Mouse (Mus musculus) heart, adult 2 months (tissue): ENCODE results near the gene Nrp2. TPM values are rescaled to one million over a fixed set of nuclear protein-coding genes. Genes with fewer than 3 reads are reported as not detected.
A peak's percentile ranks its signal among the peaks of the same experiment; 100 is the strongest.

Source experiments
- DNase-seq, 2 experiments: peaks; one replicate each; pipeline ENCODE4 v3.0.0; 2021
- H3K27ac ChIP-seq: fragments of 200-600 bp; 2 replicates; pipeline ENCODE4 v1.8.1; 2022
- H3K27me3 ChIP-seq: fragments of 200-500 bp; 2 replicates; pipeline ENCODE4 v1.6.1; 2012; ENCODE audit warnings: mild to moderate bottlenecking, low read length, inconsistent platforms, mixed read lengths; ENCODE audit not compliant: control insufficient read depth, insufficient read depth
- H3K36me3 ChIP-seq: fragments of 200-500 bp; 2 replicates; pipeline ENCODE4 v1.6.1; 2012; ENCODE audit warnings: low read length, inconsistent platforms; ENCODE audit not compliant: control insufficient read depth, insufficient read depth
- H3K4me1 ChIP-seq: fragments of 200-500 bp; 2 replicates; pipeline ENCODE4 v1.6.1; 2011; ENCODE audit warnings: low read length; ENCODE audit not compliant: control insufficient read depth, insufficient read depth
- H3K4me3 ChIP-seq: fragments of 200-600 bp; 2 replicates; pipeline ENCODE4 v1.8.1; 2022
- H3K79me2 ChIP-seq: fragments of 200-500 bp; replicated peaks from 2 replicates; pipeline ENCODE4 v1.6.1; 2012; ENCODE audit warnings: mild to moderate bottlenecking, inconsistent platforms, low read length, moderate library complexity, mixed read lengths; ENCODE audit not compliant: control insufficient read depth, insufficient read depth
- H3K9ac ChIP-seq: fragments of 200-500 bp; 2 replicates; pipeline ENCODE4 v1.6.1; 2012; ENCODE audit warnings: low read depth, mild to moderate bottlenecking, control low read depth, inconsistent platforms, low read length, mixed read lengths
- CTCF ChIP-seq: fragments of 200-600 bp; IDR thresholded peaks from 2 replicates; pipeline ENCODE4 v1.8.1; 2022; ENCODE audit warnings: antibody characterized with exemption, mild to moderate bottlenecking, moderate library complexity
- EP300 ChIP-seq: fragments of 200-500 bp; IDR thresholded peaks from 2 replicates; pipeline ENCODE4 v1.6.1; 2011; ENCODE audit warnings: low read depth, low read length, control low read depth; ENCODE audit not compliant: insufficient read depth
- POLR2A ChIP-seq: fragments of 200-500 bp; IDR thresholded peaks from 2 replicates; pipeline ENCODE4 v1.6.1; 2011; ENCODE audit warnings: mild to moderate bottlenecking, low read depth, low read length, control low read depth; ENCODE audit not compliant: insufficient read depth
- WGBS: fragments of 180-500 bp; shearing (Covaris S2); methylation state at CpG from one replicate; pipeline ENCODE4 v1.1.7; 2018; 5-methylcytosine and 5-hydroxymethylcytosine counted together
- intact Hi-C: fragments of 180-260 bp; cut with DNase I; formaldehyde crosslinking; loops from one replicate; pipeline ENCODE4 v1.15.1; 2025
- polyA plus RNA-seq: library from polyadenylated mRNA; depleted of rRNA; stranded (reverse); fragments of >200 nt; gene quantifications from 2 replicates; pipeline ENCODE4 v1.2.3, GENCODE M21; 2012
- total RNA-seq, 2 experiments: library from RNA; stranded (reverse); gene quantifications; 2 replicates each; pipeline ENCODE4 v1.2.3; 2021

The Nrp2 gene
- total and polyA plus RNA-seq, 3 experiments, result 15.6 to 29.6 (median 20.7) TPM

DNA sequence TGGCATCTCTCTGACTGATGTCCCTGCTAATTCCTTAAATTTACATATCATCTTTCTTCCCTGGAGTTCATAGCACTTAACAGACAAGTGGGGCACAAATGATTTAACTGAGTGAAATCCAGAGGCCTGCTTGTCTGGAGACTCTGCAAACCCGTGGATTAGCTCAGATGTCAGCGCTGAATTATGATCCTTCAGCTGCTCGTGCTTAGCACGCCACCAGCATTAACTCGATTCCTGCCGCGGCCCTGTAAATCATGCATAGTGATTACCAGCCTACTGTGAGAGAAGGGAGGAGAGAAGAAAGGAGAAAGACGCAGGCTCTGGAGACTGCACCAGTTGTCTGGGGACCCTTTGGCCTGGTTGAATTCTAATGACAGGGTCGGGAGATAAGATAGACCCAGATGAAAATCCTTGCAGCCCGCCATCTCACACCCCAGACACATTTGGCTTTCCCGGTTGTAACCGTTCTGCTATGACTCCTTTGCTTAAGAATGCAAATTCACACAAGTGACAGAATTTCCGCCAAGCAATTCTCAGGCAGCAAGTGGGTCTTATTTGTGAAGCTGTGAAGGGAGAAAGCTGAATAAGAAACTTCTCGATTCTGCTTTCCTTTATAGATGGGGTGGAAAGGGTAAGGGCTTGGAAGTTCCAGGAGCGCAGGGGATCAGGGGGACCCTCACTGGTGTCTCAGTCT, 77.1 kb downstream of the Nrp2 start:
- WGBS, result 64% methylated on average over 15 of the region's 15 CpGs
- intact Hi-C loops, result no loop called here
- no peak overlapping the region for H3K27ac ChIP-seq
- no peak for TF ChIP-seq CTCF
- no peaks in the 10 kb centered on the region for H3K27me3 ChIP-seq
- no peak overlapping the region for H3K4me3 ChIP-seq
- peaks cover 3% of the 10 kb centered on the region for H3K36me3 ChIP-seq
- no peaks in the 10 kb centered on the region for H3K79me2 ChIP-seq
- DNase-seq, result peak in 1 of 2 experiments; percentile 20
- no peak overlapping the region for H3K9ac ChIP-seq
- H3K4me1 ChIP-seq, result peaks cover 9% of the 10 kb centered on the region

GRCm38 (mm10) chr1:62782155-62782554, 79.1 kb downstream of the Nrp2 start:
- Histone ChIP-seq H3K36me3 (peaks cover 3% of the 10 kb centered on the region; the same call in 1 of the 2 replicates), H3K4me1 (peaks cover 4% of the 10 kb centered on the region), H3K27me3 (no peaks in the 10 kb centered on the region), H3K79me2 (no peaks in the 10 kb centered on the region), H3K4me3 (no peak overlapping the region), H3K9ac (no peak overlapping the region), H3K27ac (no peak overlapping the region)
- 89% methylated on average over 2 of the region's 2 CpGs for WGBS
- intact Hi-C loops, result no loop called here
- no peak for TF ChIP-seq POLR2A
- no peak for TF ChIP-seq CTCF
- no peak for TF ChIP-seq EP300
- DNase-seq, result no peak

DNA sequence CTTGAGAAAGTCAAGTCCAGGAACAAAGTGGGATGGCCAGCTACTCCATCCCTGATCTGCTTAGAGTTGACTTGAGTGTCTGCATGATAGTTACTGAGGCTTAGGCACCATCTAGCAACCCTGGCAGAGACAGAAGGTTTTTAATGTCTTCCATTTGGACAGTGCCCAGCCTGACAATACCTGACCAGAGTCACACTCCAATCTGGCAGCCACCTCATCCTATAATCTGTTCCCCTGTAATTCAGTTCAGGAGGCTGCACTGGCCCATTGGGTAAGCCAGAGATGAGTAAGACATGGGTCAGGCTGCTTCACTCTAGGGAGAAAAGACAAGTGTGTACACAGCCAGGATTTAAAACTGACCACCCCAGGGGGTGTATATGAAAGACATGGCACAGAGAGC, 79.5 kb downstream of the Nrp2 start:
- H3K79me2 ChIP-seq, result no peaks in the 10 kb centered on the region
- H3K9ac ChIP-seq, result no peak overlapping the region
- no peaks in the 10 kb centered on the region for H3K27me3 ChIP-seq
- no peak overlapping the region for H3K27ac ChIP-seq
- TF ChIP-seq POLR2A (no peak), EP300 (no peak), CTCF (no peak)
- intact Hi-C loops, result no loop called here
- peaks cover 2% of the 10 kb centered on the region for H3K4me1 ChIP-seq
- no peak for DNase-seq
- H3K4me3 ChIP-seq, result no peak overlapping the region
- H3K36me3 ChIP-seq, result peaks cover 3% of the 10 kb centered on the region; the same call in 1 of the 2 replicates

GRCm38 (mm10) chr1:62783354-62784083, 80.4 kb downstream of the Nrp2 start:
- no peak for DNase-seq
- no peaks in the 10 kb centered on the region for H3K27me3 ChIP-seq
- H3K27ac ChIP-seq, result no peak overlapping the region
- WGBS, result 79% methylated on average over 18 of the region's 18 CpGs
- no peaks in the 10 kb centered on the region for H3K79me2 ChIP-seq
- peaks cover 2% of the 10 kb centered on the region for H3K4me1 ChIP-seq
- H3K4me3 ChIP-seq, result no peak overlapping the region
- H3K9ac ChIP-seq, result no peak overlapping the region
- intact Hi-C loops, result no loop called here
- no peak for TF ChIP-seq POLR2A
- peak; percentile 25; the same call in 1 of the 2 replicates for TF ChIP-seq CTCF
- no peak for TF ChIP-seq EP300
- H3K36me3 ChIP-seq, result no peaks in the 10 kb centered on the region

GRCm38 (mm10) chr1:62784084-62784392, 81.0 kb downstream of the Nrp2 start:
- intact Hi-C loops, result no loop called here
- TF ChIP-seq EP300 (no peak), POLR2A (no peak), CTCF (no peak)
- whole genome bisulfite sequencing, result 60% methylated on average over 5 of the region's 5 CpGs
- H3K27ac ChIP-seq, result no peak overlapping the region
- DNase-seq, result no peak
- no peaks in the 10 kb centered on the region for H3K79me2 ChIP-seq
- H3K9ac ChIP-seq, result no peak overlapping the region
- H3K4me3 ChIP-seq, result no peak overlapping the region
- no peaks in the 10 kb centered on the region for H3K4me1 ChIP-seq
- no peaks in the 10 kb centered on the region for H3K36me3 ChIP-seq
- no peaks in the 10 kb centered on the region for H3K27me3 ChIP-seq

GRCm38 (mm10) chr1:62786255-62786654, 83.2 kb downstream of the Nrp2 start:
- Histone ChIP-seq H3K36me3 (no peaks in the 10 kb centered on the region), H3K9ac (no peak overlapping the region), H3K4me1 (no peaks in the 10 kb centered on the region), H3K79me2 (no peaks in the 10 kb centered on the region), H3K4me3 (no peak overlapping the region), H3K27me3 (no peaks in the 10 kb centered on the region), H3K27ac (no peak overlapping the region)
- intact Hi-C loops, result loop anchor here (2.0 to 5.0 kb wide), 2 partner anchors 143 to 176 kb away; no protein-coding TSS in a partner anchor
- TF ChIP-seq EP300, result no peak
- peak; percentile 94 for TF ChIP-seq CTCF
- WGBS, result 25% methylated on average over 5 of the region's 5 CpGs
- DNase-seq, result peak; percentile 44 to 67
